Mouse (Mus musculus): ENCODE measurements around the gene Celf2. TPM values are rescaled to one million over a fixed set of nuclear protein-coding genes. Genes with fewer than 3 reads are reported as not detected.
"Not testable (repeated sequence)": the region's sequence is repeated elsewhere in the genome, so short reads cannot be mapped to it uniquely, and the experiment has no call there.

The Celf2 gene
- 60.7 and 67.7 TPM in 2 replicates for polyA plus RNA-seq (2015; fragmentation: Nextera tagmentation; extraction: Ambion mirVana)

- not testable (repeated sequence) for H3K9me3 ChIP-seq; H3K4me1 ChIP-seq; H3K27ac ChIP-seq; H3K4me2 ChIP-seq; H3K27me3 ChIP-seq; H3K4me3 ChIP-seq; H3K9ac ChIP-seq; H3K36me3 ChIP-seq; ATAC-seq (ENCODE audit: insufficient number of reproducible peaks, low FRiP score, low TSS enrichment, low read depth)
- WGBS: 91% methylated on average over 9 of the region's 9 CpGs
These were observed at the start of gene Celf2 for GRCm38 (mm10) chr2:7509463-7509862. TSS of gene Celf2 (minus strand) at chr2:7509563.

DNA sequence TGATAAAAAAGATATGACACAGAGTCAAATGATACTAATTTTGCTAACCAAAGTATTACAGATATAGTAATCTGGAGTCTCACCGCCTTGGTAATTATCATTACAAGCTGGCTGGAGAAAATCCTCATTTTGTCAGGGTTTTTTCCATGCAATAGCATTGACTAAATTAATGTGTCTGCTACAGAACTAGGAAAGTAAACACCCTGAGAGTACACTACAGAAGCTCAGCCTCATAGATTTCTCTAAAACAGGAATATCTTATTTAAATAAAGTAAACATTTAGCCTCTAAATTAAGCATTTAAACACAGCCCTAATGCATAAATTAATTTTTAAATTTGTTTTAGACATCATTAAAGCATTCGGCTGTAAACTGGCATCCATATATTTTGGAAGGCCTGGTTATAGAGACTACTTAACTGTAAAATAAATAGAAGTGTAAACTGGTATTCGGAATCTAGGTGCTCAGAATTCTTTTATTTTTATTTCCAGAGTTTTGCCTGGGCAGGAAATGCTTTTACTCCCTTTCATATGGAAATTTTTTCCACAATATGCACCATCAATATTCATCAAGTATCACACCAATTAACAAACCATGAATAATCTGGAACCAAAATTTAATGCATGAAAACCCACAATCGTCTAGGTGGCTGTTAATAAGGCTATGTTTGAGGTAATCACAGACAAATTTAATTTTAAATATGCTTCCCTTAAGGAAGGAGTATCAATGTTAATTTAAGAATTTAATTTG, 46.0 kb upstream of the Celf2 start:
- Histone ChIP-seq H3K4me1 (no peaks in the 10 kb centered on the region), H3K27me3 (no peaks in the 10 kb centered on the region), H3K4me3 (no peak overlapping the region), H3K4me2 (no peak overlapping the region), H3K36me3 (no peaks in the 10 kb centered on the region), H3K9me3 (no peaks in the 10 kb centered on the region), H3K27ac (no peak overlapping the region), H3K9ac (no peak overlapping the region)
- 73% methylated on average over 4 of the region's 4 CpGs for WGBS
- ATAC-seq (ENCODE audit: insufficient number of reproducible peaks, low FRiP score, low TSS enrichment, low read depth): no peak

- no peaks in the 10 kb centered on the region for H3K4me1 ChIP-seq
- no peaks in the 10 kb centered on the region for H3K36me3 ChIP-seq
- no peak overlapping the region for H3K4me3 ChIP-seq
- no peak overlapping the region for H3K9ac ChIP-seq
- no peaks in the 10 kb centered on the region for H3K27me3 ChIP-seq
- ATAC-seq (ENCODE audit: insufficient number of reproducible peaks, low FRiP score, low TSS enrichment, low read depth): no peak
- H3K9me3 ChIP-seq: no peaks in the 10 kb centered on the region
- WGBS: 49% methylated on average over 1 of the region's 1 CpGs
- no peak overlapping the region for H3K4me2 ChIP-seq
- H3K27ac ChIP-seq: no peak overlapping the region
These were observed 45.2 kb upstream of the Celf2 start for GRCm38 (mm10) chr2:7554601-7555000.

GRCm38 (mm10) chr2:7552887-7553286, 43.5 kb upstream of the Celf2 start:
- ATAC-seq (ENCODE audit: insufficient number of reproducible peaks, low FRiP score, low TSS enrichment, low read depth): no peak
- Histone ChIP-seq H3K36me3 (no peaks in the 10 kb centered on the region), H3K4me3 (no peak overlapping the region), H3K4me2 (no peak overlapping the region), H3K4me1 (no peaks in the 10 kb centered on the region), H3K9ac (no peak overlapping the region), H3K27ac (no peak overlapping the region), H3K27me3 (no peaks in the 10 kb centered on the region), H3K9me3 (no peaks in the 10 kb centered on the region)
- WGBS: 62% methylated on average over 3 of the region's 3 CpGs

DNA sequence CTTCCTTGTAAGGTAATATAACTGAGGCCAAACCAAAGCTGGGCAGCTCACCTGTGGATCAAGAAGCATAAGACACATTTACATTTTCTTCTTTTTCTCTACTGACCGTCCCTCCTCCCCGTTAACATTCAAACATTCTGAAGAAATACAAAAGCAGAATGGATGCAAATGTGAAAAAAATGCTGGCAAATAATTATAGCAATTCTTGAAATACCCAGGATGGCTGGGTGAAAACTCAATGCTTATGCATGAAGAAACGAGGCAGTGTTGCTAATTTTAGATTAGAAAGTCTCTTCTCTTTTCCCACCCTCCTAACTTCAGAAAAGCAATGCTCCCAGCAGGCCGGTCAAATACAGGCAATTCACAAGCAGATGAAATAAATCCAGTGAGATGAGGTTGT, 39.5 kb upstream of the Celf2 start:
- H3K4me2 ChIP-seq: no peak overlapping the region
- H3K4me1 ChIP-seq: no peaks in the 10 kb centered on the region
- WGBS: 68% methylated on average over 4 of the region's 4 CpGs
- no peak for ATAC-seq (ENCODE audit: insufficient number of reproducible peaks, low FRiP score, low TSS enrichment, low read depth)
- H3K4me3 ChIP-seq: no peak overlapping the region
- H3K9me3 ChIP-seq: no peaks in the 10 kb centered on the region
- H3K9ac ChIP-seq: no peak overlapping the region
- H3K27me3 ChIP-seq: no peaks in the 10 kb centered on the region
- no peaks in the 10 kb centered on the region for H3K36me3 ChIP-seq
- no peak overlapping the region for H3K27ac ChIP-seq

DNA sequence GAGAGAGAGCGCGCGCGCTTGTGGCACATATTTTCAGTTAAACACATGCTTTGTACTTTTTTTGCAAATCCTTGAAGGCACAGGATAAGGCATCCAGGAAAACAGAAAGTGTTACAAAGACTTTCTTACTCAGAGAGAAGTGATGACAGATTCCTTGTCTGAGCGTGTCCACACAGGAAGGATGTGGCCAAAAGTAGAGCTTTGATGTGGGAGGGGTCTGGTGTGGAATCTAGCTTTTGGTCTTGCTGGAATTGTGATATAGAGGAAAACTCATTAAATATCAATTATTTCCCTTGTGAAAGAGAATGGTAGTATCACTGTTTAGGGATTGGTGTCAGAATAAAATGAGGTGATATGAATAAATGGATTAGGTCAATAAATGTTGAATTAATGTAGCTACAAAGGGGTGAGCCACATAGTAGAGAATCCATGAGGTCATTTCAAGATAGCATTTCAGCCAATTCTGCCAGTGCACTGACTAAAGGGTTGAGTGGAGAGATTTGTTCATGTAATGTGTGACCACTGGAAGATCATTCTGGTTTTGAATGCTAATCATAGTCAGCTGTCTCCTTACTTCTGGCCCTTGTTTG, 25.3 kb upstream of the Celf2 start:
- Histone ChIP-seq H3K9ac (no peak overlapping the region), H3K4me1 (no peaks in the 10 kb centered on the region), H3K4me2 (no peak overlapping the region), H3K36me3 (no peaks in the 10 kb centered on the region), H3K27ac (no peak overlapping the region), H3K9me3 (no peaks in the 10 kb centered on the region), H3K27me3 (no peaks in the 10 kb centered on the region), H3K4me3 (no peak overlapping the region)
- ATAC-seq (ENCODE audit: insufficient number of reproducible peaks, low FRiP score, low TSS enrichment, low read depth): no peak
- WGBS: 84% methylated on average over 5 of the region's 5 CpGs

- 62% methylated on average over 2 of the region's 2 CpGs for WGBS
These were observed 24.8 kb upstream of the Celf2 start for GRCm38 (mm10) chr2:7534195-7534594.

GRCm38 (mm10) chr2:7531185-7531960, 22.0 kb upstream of the Celf2 start:
- Histone ChIP-seq H3K4me1 (no peaks in the 10 kb centered on the region), H3K27ac (no peak overlapping the region), H3K9me3 (no peaks in the 10 kb centered on the region), H3K9ac (no peak overlapping the region), H3K4me3 (no peak overlapping the region), H3K27me3 (no peaks in the 10 kb centered on the region), H3K4me2 (no peak overlapping the region), H3K36me3 (no peaks in the 10 kb centered on the region)
- ATAC-seq (ENCODE audit: insufficient number of reproducible peaks, low FRiP score, low TSS enrichment, low read depth): no peak
- 34% methylated on average over 6 of the region's 6 CpGs for WGBS

More at GRCm38 (mm10) chr2:7534195-7534594, 24.8 kb upstream of the Celf2 start:
- Histone ChIP-seq H3K4me1 (no peaks in the 10 kb centered on the region), H3K27ac (no peak overlapping the region), H3K27me3 (no peaks in the 10 kb centered on the region), H3K9me3 (no peaks in the 10 kb centered on the region), H3K36me3 (no peaks in the 10 kb centered on the region), H3K4me2 (no peak overlapping the region), H3K9ac (no peak overlapping the region), H3K4me3 (no peak overlapping the region)
- ATAC-seq (ENCODE audit: insufficient number of reproducible peaks, low FRiP score, low TSS enrichment, low read depth): no peak

GRCm38 (mm10) chr2:7530461-7531184, 21.3 kb upstream of the Celf2 start:
- 54% methylated on average over 8 of the region's 8 CpGs for WGBS
- no peak for ATAC-seq (ENCODE audit: insufficient number of reproducible peaks, low FRiP score, low TSS enrichment, low read depth)
- H3K4me1 ChIP-seq: no peaks in the 10 kb centered on the region
- no peaks in the 10 kb centered on the region for H3K27me3 ChIP-seq
- H3K9ac ChIP-seq: no peak overlapping the region
- no peak overlapping the region for H3K27ac ChIP-seq
- H3K9me3 ChIP-seq: no peaks in the 10 kb centered on the region
- H3K4me3 ChIP-seq: no peak overlapping the region
- H3K4me2 ChIP-seq: no peak overlapping the region
- no peaks in the 10 kb centered on the region for H3K36me3 ChIP-seq

GRCm38 (mm10) chr2:7529637-7530036, 20.3 kb upstream of the Celf2 start:
- no peak overlapping the region for H3K4me3 ChIP-seq
- WGBS: 57% methylated on average over 5 of the region's 5 CpGs
- H3K4me2 ChIP-seq: no peak overlapping the region
- no peaks in the 10 kb centered on the region for H3K36me3 ChIP-seq
- no peaks in the 10 kb centered on the region for H3K27me3 ChIP-seq
- no peaks in the 10 kb centered on the region for H3K4me1 ChIP-seq
- no peak overlapping the region for H3K27ac ChIP-seq
- no peak for ATAC-seq (ENCODE audit: insufficient number of reproducible peaks, low FRiP score, low TSS enrichment, low read depth)
- no peak overlapping the region for H3K9ac ChIP-seq
- no peaks in the 10 kb centered on the region for H3K9me3 ChIP-seq

DNA sequence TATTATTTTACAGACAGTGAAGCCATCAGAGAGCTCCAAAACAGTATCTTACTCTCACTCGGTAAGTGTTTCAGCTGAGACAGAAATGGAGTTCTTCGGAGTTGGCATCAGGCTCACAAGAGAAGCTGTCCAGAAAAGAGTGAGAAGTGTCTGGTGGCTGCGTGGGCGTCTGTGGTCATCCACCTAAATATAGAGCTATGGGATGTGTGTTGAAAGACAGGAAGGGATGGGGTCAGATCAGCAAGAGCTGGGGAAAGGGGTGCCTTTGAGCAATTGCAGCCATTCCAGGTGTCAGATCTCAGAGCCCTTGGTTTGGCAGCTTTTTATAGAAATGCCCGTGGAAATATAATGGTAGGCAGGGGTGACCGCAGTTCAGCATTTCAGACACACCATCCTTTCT, 17.3 kb upstream of the Celf2 start:
- no peak overlapping the region for H3K9ac ChIP-seq
- WGBS: 76% methylated on average over 6 of the region's 6 CpGs
- H3K36me3 ChIP-seq: no peaks in the 10 kb centered on the region
- no peaks in the 10 kb centered on the region for H3K9me3 ChIP-seq
- H3K27ac ChIP-seq: no peak overlapping the region
- H3K4me3 ChIP-seq: no peak overlapping the region
- no peaks in the 10 kb centered on the region for H3K27me3 ChIP-seq
- ATAC-seq (ENCODE audit: insufficient number of reproducible peaks, low FRiP score, low TSS enrichment, low read depth): no peak
- no peak overlapping the region for H3K4me2 ChIP-seq
- H3K4me1 ChIP-seq: no peaks in the 10 kb centered on the region
